Mouse (Mus musculus) bone marrow macrophage, adult 2 months (primary cell): ENCODE results near the gene Otor.

Experiments used
- CTCF ChIP-seq: IDR thresholded peaks from 2 replicates; pipeline ENCODE4 v1.5.1; 2012; ENCODE audit warnings: low read depth, mild to moderate bottlenecking, low read length, moderate library complexity
- POLR2A ChIP-seq: IDR thresholded peaks from 2 replicates; pipeline ENCODE4 v1.6.1; 2012; ENCODE audit warnings: mild to moderate bottlenecking, low read depth, low read length, borderline replicate concordance

DNA sequence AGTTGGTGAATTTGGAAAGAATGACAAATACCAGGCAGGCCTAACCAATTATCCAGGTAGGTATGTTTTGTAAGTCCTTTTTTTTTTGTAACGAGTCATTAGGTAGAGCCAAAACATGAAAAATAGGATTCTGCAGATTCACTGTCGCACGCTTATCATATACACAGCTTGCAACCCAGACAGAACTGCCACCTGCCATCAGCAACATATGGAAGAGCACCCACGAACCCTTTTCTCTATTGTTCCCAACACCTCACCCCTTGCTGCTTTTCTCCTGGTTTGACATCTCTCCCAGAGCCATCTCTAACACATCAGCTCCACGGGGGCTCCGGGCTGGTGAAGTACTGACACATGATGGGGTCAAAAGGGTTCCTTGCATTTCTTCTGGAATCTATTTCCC, 16.5 kb downstream of the Otor start:
- no peak for TF ChIP-seq POLR2A
- no peak for TF ChIP-seq CTCF
